Mouse (Mus musculus): ENCODE results near the gene Pak3. TPM values are rescaled to one million over a fixed set of nuclear protein-coding genes. Genes with fewer than 3 reads are reported as not detected.

Gene Pak3
- polyA plus RNA-seq, 1 experiment from 2014 or later, result 5.3 TPM

Small RNA genes within 50 kb of the gene (microRNA-seq; reads per million reads assigned to microRNA genes)
- gene Gm47298, result 0.68 reads per million

Other genes with a start within 250 kb of the Pak3 start
- gene Chrdl1, start 124.3 kb upstream of the Pak3 start, polyA plus RNA-seq (2015; fragmentation: Nextera tagmentation; extraction: Ambion mirVana), result 4.7 and 6.1 TPM in 2 replicates

Data from intestine, embryonic 16.5 days (tissue).